Mouse (Mus musculus): ENCODE results near the gene Cdh12. TPM values are rescaled to one million over a fixed set of nuclear protein-coding genes. Genes with fewer than 3 reads are reported as not detected.
A peak's percentile ranks its signal among the peaks of the same experiment; 100 is the strongest.

The Cdh12 gene
- polyA plus RNA-seq, 1 experiment from 2014 or later, result 10.5 TPM

DNA sequence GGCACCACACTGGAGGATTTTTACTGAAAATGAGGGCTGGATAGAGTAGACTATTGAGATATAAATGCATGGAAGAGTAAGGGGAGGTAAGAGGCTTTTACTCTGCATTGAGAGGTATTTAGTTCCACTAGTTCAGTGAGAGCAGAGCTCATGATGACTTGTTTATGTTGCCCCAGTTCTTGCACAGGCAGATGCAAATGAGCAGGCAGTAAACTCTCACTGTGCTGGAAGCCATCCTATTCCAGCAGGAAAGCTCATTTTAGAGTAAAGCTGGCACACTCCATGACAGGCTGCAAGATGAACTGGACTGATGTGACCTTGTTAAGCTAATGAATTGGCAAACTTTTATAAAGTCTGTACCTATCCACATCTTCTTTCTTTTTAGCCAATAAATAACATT lies 494.9 kb downstream of the Cdh12 start:
- no peaks in the 10 kb centered on the region for H3K36me3 ChIP-seq
- no peak overlapping the region for H3K4me3 ChIP-seq (replicated peaks)
- no peaks in the 10 kb centered on the region for H3K4me1 ChIP-seq
- no peak overlapping the region for H3K27ac ChIP-seq (replicated peaks)
- no peaks in the 10 kb centered on the region for H3K27me3 ChIP-seq (replicated peaks)
- H3K9ac ChIP-seq (replicated peaks), result no peak overlapping the region
- no peak overlapping the region for H3K4me2 ChIP-seq
- no peak for ATAC-seq (ENCODE audit: low FRiP score)
- no peaks in the 10 kb centered on the region for H3K9me3 ChIP-seq (replicated peaks)

DNA sequence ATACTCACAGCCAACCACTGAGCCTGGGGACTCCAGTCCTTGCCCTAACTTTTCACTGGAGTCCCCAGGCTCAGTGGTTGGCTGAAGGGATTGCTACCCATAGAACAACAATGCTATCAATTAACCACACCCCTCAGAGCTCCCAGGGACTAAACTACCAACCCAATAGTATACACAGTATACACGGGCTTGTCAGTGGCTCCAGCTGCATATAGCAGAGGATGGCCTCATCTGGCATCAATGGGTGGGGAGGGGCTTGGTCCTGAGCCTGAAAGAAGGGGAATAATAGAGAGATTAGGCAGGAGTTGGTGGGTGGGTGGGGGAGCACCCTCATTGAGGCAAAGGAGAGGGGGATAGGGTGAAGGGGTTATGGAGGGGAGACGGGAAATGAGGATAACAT lies 518.4 kb downstream of the Cdh12 start:
- Histone ChIP-seq H3K27me3 (replicated peaks) (no peaks in the 10 kb centered on the region), H3K9me3 (replicated peaks) (no peaks in the 10 kb centered on the region), H3K4me3 (replicated peaks) (no peak overlapping the region), H3K36me3 (no peaks in the 10 kb centered on the region), H3K27ac (replicated peaks) (no peak overlapping the region), H3K9ac (replicated peaks) (no peak overlapping the region), H3K4me1 (no peaks in the 10 kb centered on the region), H3K4me2 (no peak overlapping the region)
- no peak; the same call in 1 of the 2 replicates for ATAC-seq (ENCODE audit: low FRiP score)
- 40% methylated on average over 2 of the region's 2 CpGs for WGBS

DNA sequence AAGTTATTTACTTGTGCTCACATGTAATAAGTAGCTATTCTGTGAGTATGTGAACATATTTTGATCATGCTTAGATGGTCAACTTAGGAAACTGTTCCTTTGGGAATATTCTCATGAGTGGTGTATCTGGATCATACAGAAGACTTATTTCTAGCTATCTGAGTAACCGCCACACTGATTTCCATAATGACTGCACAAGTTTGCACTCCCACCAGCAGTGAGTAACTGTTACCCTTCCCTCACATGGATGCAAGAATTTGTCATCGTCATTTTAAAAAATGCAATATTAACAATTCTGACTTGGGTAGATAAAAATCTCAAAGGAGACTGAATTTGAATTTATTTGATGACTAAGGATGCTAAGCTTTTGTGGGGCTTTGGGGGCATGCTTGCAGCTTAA lies 522.0 kb downstream of the Cdh12 start:
- WGBS, result 94% methylated on average over 2 of the region's 2 CpGs
- Histone ChIP-seq H3K27me3 (replicated peaks) (no peaks in the 10 kb centered on the region), H3K4me1 (no peaks in the 10 kb centered on the region), H3K4me3 (replicated peaks) (no peak overlapping the region), H3K9ac (replicated peaks) (no peak overlapping the region), H3K27ac (replicated peaks) (no peak overlapping the region), H3K4me2 (no peak overlapping the region), H3K9me3 (replicated peaks) (no peaks in the 10 kb centered on the region), H3K36me3 (no peaks in the 10 kb centered on the region)
- no peak for ATAC-seq (ENCODE audit: low FRiP score)

DNA sequence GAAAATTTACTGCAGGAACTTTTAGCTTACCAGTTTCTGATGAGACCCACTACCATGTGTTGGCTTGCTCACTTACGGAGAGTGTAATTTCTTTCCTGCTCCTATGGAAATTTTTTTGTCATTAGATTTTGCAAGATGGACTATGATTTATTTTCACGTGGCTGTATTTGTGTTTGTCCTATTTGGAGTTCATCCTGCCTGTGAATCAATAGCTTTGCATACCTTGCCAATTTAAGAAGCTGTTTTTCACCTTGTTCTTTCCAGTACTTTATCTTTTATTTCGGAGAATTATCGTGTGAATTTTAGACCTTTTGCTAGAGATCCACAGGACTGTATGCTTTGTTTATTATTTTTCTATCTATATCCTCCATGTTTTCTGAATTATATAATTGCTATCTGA lies 551.5 kb downstream of the Cdh12 start:
- ATAC-seq (ENCODE audit: low FRiP score), result no peak
- Histone ChIP-seq H3K27ac (replicated peaks) (no peak overlapping the region), H3K9ac (replicated peaks) (no peak overlapping the region), H3K4me3 (replicated peaks) (no peak overlapping the region), H3K36me3 (no peaks in the 10 kb centered on the region), H3K4me2 (no peak overlapping the region), H3K27me3 (replicated peaks) (no peaks in the 10 kb centered on the region), H3K9me3 (replicated peaks) (no peaks in the 10 kb centered on the region), H3K4me1 (no peaks in the 10 kb centered on the region)
- 84% methylated on average over 4 of the region's 4 CpGs for WGBS

DNA sequence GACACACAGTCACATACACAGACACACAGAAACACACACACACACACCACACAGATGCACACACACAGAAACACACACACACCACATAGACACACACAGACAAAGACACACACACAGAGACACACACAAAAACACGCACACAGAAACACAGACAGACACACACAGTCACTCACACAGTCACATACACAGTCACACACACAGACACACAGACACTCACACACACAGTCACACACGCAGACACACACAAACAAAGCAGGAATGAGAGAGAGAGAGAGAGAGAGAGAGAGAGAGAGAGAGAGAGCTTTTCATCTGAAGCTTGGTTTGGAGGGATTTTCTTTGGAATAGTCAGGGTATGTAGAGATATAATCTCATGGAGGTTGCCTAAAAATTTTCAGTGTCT lies 558.9 kb downstream of the Cdh12 start:
- Histone ChIP-seq H3K36me3 (no peaks in the 10 kb centered on the region), H3K9me3 (replicated peaks) (no peaks in the 10 kb centered on the region), H3K27ac (replicated peaks) (no peak overlapping the region), H3K4me3 (replicated peaks) (no peak overlapping the region), H3K4me1 (no peaks in the 10 kb centered on the region), H3K27me3 (replicated peaks) (no peaks in the 10 kb centered on the region), H3K4me2 (no peak overlapping the region), H3K9ac (replicated peaks) (no peak overlapping the region)
- WGBS, result 91% methylated on average over 2 of the region's 2 CpGs
- no peak for ATAC-seq (ENCODE audit: low FRiP score)

DNA sequence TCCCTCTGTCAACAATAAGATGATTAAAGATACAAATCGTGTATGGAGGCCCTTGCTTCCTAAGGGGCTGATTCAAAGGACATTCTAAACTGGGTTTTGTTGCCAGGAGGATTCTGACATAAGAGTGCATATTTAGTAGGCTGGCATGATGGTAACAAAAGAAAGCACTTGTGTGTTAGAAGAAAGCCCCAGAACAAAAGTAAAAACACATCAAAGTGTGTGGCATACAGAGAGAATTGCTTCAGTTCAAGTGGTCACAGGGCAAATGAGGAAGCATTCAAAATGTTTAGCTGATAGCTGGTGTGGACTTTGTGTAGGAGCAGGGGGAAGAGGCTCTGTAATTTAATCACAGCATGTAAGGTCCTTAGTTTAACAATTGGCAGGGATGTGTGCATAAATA lies 559.4 kb downstream of the Cdh12 start:
- Histone ChIP-seq H3K27ac (replicated peaks) (no peak overlapping the region), H3K36me3 (no peaks in the 10 kb centered on the region), H3K9me3 (replicated peaks) (no peaks in the 10 kb centered on the region), H3K4me3 (replicated peaks) (no peak overlapping the region), H3K4me2 (no peak overlapping the region), H3K9ac (replicated peaks) (no peak overlapping the region), H3K4me1 (no peaks in the 10 kb centered on the region), H3K27me3 (replicated peaks) (no peaks in the 10 kb centered on the region)
- no peak for ATAC-seq (ENCODE audit: low FRiP score)
- WGBS, result 17% methylated on average over 1 of the region's 1 CpGs

DNA sequence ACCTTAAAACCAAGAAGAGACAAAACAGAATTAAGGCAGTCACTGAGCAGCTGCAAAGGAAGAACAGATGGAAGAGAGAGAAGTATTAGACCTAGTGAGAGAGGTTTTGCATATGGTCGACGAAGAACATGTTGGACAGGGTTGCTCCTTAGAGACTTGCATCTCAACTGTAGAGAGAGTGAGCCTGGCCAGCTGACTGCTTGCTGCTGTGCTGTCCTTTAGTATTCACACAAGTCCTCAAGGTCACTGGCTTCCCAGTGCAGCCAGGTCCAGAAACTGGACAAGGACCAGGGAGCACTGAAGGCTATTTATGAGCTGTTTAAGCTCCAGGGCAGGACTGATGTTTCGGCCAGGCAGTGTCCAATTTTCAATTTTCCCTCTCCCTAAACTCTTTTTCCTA lies 559.9 kb downstream of the Cdh12 start:
- Histone ChIP-seq H3K9ac (replicated peaks) (no peak overlapping the region), H3K9me3 (replicated peaks) (no peaks in the 10 kb centered on the region), H3K4me3 (replicated peaks) (no peak overlapping the region), H3K27ac (replicated peaks) (no peak overlapping the region), H3K27me3 (replicated peaks) (no peaks in the 10 kb centered on the region), H3K4me2 (no peak overlapping the region), H3K36me3 (no peaks in the 10 kb centered on the region), H3K4me1 (no peaks in the 10 kb centered on the region)
- WGBS, result 58% methylated on average over 3 of the region's 3 CpGs
- ATAC-seq (ENCODE audit: low FRiP score), result no peak

DNA sequence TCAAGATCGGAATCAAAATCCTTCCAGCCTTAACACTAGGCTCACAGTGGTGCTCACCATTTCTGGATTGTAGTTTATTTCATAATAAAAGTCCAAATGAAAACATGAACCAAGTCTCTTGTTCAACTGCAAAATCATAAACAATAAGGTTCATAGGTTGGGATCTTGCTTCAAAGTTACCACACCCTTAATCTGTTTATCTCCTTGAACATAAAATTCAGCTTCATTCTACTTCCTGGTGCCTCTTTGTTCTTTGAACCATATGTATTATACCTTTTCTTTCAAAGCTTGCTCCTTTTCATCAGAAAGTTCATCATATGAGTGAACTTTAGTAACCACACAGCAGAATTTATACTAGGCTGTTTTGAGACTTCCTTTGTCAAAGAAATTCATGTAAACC lies 614.6 kb downstream of the Cdh12 start:
- Histone ChIP-seq H3K27ac (replicated peaks) (no peak overlapping the region), H3K4me3 (replicated peaks) (no peak overlapping the region), H3K4me2 (no peak overlapping the region), H3K9me3 (replicated peaks) (no peaks in the 10 kb centered on the region), H3K36me3 (no peaks in the 10 kb centered on the region), H3K27me3 (replicated peaks) (no peaks in the 10 kb centered on the region), H3K9ac (replicated peaks) (no peak overlapping the region), H3K4me1 (no peaks in the 10 kb centered on the region)
- 77% methylated on average over 1 of the region's 1 CpGs for WGBS
- ATAC-seq (ENCODE audit: low FRiP score), result no peak

DNA sequence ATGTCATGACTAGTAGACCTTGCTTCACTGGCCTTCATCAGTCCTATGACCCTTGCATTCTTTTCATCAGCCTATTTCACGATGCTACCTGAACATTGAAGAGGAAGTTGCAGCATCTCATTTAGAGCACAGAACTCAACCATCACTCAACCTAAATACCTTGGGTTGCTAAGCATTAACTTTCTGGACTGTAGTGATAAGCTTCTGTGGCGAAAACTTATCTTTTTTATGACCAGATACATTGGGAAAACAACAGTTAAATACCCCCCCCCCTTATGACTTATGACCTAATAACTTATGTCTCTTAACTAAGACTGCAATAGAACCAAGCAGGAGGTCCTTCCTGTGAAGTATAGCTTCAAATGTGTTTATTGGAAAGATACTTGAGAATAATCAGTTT lies 620.2 kb downstream of the Cdh12 start:
- Histone ChIP-seq H3K4me3 (replicated peaks) (no peak overlapping the region), H3K36me3 (no peaks in the 10 kb centered on the region), H3K9me3 (replicated peaks) (no peaks in the 10 kb centered on the region), H3K4me2 (no peak overlapping the region), H3K4me1 (no peaks in the 10 kb centered on the region), H3K9ac (replicated peaks) (no peak overlapping the region), H3K27ac (replicated peaks) (no peak overlapping the region), H3K27me3 (replicated peaks) (no peaks in the 10 kb centered on the region)
- WGBS, result 85% methylated on average over 2 of the region's 2 CpGs
- no peak for ATAC-seq (ENCODE audit: low FRiP score)

DNA sequence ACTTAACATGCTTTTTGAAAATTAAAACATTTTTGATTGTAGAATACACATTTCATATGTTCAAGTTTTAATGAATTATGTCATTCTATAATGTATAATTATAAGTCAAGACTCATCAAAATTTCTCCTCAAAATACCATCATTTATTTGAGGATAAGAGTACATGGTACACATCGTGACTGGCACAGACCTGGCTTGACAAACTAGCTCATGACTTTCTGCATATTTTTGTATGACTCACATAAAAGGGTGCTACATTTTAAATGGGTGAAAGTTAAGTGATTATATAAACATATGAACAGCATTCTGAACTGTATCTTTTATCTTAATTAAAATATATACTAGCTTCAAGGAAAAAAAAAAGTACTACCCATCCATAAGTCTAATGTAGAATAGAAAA lies 643.8 kb downstream of the Cdh12 start:
- H3K4me2 ChIP-seq, result no peak overlapping the region
- H3K27ac ChIP-seq (replicated peaks), result no peak overlapping the region
- no peaks in the 10 kb centered on the region for H3K4me1 ChIP-seq
- no peak overlapping the region for H3K4me3 ChIP-seq (replicated peaks)
- H3K9me3 ChIP-seq (replicated peaks), result no peaks in the 10 kb centered on the region
- H3K36me3 ChIP-seq, result no peaks in the 10 kb centered on the region
- H3K27me3 ChIP-seq (replicated peaks), result no peaks in the 10 kb centered on the region
- H3K9ac ChIP-seq (replicated peaks), result no peak overlapping the region
- 91% methylated on average over 1 of the region's 1 CpGs for WGBS
- ATAC-seq (ENCODE audit: low FRiP score), result no peak

DNA sequence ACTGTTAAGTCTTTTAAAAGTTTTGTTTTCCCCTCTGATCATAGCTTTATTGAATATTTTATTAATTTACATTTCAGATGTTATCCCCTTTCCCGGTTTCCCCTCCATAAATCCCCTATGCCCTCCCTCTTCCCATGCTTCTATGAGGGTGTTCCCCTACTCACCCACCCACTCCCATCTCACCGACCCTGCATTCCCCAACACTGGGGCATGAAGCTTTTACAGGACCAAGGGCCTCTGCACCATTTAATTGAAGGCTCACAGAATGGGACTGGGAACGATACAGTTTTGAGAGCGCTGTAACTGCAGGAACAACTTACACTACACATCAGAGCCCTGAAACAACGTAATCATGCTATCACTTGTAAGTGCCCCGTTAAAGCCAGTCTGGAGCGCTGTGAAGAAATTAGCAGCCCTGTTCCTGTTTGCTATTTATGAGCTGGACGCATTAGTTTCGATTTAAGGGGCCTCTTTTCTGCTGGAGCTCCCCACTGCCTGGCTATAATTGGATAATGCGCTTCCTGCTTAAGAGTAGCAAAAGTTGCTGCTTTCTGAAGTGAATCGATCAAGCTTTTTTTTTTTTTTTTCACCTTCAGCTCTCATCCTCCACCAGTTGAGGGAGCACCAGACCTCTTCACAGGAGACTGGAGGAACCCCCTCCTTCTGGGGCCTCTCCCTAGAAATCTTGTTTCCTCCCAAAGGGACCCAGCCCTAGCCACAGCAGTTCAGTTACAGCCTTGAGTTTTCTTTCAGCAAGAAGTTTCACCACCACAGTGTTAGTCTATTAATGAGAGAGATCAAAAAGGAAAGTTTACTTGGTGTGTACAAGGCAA lies 660.2 kb downstream of the Cdh12 start:
- 0 out of 2 replicates have a peak, but pooled peaks have one; percentile 54 for ATAC-seq (ENCODE audit: low FRiP score)
- Histone ChIP-seq H3K4me1 (peaks cover 16% of the 10 kb centered on the region), H3K9me3 (replicated peaks) (no peaks in the 10 kb centered on the region), H3K36me3 (no peaks in the 10 kb centered on the region), H3K4me2 (peak overlapping the region; percentile 49), H3K27me3 (replicated peaks) (no peaks in the 10 kb centered on the region), H3K9ac (replicated peaks) (no peak overlapping the region), H3K4me3 (replicated peaks) (peak overlapping the region; percentile 15; the same call in 1 of the 2 replicates), H3K27ac (replicated peaks) (no peak overlapping the region)
- 14% methylated on average over 11 of the region's 11 CpGs for WGBS

DNA sequence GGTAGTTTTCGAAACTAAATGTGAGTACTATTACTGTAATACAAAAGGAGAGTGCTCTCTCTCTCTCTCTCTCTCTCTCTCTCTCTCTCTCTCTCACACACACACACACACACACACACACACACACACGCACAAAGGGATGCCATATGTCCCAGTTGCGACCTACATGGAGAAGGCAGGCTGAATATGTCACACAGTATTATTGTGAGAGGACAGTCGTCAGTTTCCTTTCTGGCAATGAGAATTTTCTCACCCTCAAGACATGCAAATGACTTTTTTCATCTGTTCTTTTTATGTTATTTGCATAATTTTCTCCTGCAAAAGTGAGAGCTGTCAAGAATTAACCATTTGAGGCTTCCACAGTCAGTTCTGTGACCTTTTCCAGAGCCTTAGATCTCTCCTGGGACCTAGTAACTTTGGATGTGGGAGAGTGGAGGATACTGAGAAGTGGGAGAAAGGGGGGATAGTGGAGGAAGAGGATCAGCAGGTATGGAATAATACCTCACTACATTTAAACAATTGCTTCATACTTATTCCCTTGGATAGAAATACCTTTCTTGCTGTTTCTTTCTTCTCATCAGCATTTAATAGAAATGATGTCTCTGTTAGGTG lies 660.9 kb downstream of the Cdh12 start:
- Histone ChIP-seq H3K9ac (replicated peaks) (no peak overlapping the region), H3K4me3 (replicated peaks) (no peak overlapping the region; the same call in 1 of the 2 replicates), H3K27ac (replicated peaks) (no peak overlapping the region), H3K4me2 (peak overlapping the region; percentile 86), H3K9me3 (replicated peaks) (no peaks in the 10 kb centered on the region), H3K4me1 (peaks cover 16% of the 10 kb centered on the region), H3K36me3 (no peaks in the 10 kb centered on the region), H3K27me3 (replicated peaks) (no peaks in the 10 kb centered on the region)
- WGBS, result 62% methylated on average over 4 of the region's 4 CpGs
- ATAC-seq (ENCODE audit: low FRiP score), result no peak; the same call in 1 of the 2 replicates
